Mouse (Mus musculus): ENCODE data around the gene Nat8l.
"Not testable (repeated sequence)": the region's sequence is repeated elsewhere in the genome, so short reads cannot be mapped to it uniquely, and the experiment has no call there.

Nat8l gene

DNA sequence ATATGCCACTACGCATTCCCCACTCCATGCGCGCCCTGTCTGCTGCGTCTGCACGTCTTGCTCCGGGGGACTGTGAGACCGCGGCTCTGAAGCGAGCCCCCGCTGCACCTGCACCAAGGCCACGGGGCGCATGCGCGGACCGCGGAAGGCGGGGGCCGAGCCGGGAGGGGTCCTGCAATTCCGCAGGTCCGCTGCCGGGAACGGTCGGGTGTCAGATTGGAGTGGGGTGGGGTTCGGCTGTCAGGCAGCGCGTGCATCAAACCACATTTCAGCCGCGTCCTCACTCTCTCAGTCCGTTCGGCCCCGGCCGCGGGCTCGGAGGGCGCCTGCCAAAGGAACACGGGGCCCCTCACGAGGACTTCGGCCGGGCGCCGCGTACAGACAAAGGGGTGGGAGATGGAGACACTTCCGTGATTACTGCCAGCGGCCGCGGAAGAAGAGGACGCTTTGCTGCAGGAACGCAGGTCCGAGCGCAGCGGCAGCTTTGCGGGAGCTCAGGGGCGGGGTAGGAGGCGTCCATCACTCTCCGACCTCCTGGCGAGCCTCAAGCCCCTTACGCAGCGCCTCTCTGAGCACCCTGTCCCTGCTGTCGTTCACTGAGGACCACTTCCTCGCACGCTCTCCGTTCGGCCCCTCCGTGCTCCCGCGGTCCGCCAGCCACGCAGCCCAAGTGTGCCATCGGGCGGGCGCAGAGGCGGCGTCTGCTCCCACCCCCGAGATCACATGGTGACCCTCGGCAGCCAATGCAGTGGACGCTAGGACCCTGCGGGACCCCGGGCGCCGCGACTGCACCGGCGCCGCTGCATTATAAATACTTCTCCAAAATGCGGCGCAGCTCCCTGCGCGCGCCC is at the start of gene Nat8l:
Nat8l (plus strand) TSS at position 142 of the 851 bp plus-strand sequence.
- peak; percentile 88 for DNase-seq (ENCODE audit: low read depth, low spot score)

DNA sequence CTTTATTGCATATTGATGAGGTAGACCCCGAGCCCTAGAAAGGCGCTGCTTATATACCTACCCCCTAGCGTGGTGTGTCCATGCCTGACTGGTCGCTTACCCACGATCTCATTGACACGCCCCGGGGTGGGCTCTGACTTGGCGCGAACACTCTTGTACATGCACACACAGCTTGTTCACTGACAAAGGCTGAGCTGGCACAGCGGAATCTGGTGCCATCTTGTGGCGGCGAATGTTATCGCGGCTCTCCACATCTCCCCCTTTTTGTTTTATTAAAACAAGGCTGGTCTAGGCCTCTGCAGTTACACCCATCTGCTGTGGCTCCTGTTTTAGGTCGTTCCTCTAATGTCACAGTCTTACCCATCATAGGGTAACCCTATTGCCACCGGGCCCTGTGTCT is 48.7 kb upstream of the Nat8l start:
- not testable (repeated sequence) for DNase-seq (ENCODE audit: low read depth, low spot score)

DNA sequence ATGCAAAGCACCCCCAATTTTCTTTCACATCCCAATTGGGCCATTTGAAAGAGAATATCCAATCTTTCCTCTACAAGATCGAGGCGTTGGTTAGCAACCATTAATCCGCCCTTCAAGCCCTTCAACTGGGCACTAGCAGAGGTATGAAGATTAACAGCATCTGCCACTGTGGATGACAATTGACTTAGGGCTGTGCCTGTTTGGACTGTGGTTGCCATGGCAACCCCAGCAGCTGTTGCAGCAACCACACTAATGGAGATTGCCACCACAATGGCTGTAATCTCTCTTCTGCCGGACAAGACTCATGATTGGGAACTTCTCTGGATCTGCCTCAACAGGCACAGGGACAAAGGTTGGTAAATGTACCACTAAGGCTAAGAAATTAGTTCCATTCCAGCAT is 47.5 kb upstream of the Nat8l start:
- DNase-seq (ENCODE audit: low read depth, low spot score), result peak; percentile 77

DNA sequence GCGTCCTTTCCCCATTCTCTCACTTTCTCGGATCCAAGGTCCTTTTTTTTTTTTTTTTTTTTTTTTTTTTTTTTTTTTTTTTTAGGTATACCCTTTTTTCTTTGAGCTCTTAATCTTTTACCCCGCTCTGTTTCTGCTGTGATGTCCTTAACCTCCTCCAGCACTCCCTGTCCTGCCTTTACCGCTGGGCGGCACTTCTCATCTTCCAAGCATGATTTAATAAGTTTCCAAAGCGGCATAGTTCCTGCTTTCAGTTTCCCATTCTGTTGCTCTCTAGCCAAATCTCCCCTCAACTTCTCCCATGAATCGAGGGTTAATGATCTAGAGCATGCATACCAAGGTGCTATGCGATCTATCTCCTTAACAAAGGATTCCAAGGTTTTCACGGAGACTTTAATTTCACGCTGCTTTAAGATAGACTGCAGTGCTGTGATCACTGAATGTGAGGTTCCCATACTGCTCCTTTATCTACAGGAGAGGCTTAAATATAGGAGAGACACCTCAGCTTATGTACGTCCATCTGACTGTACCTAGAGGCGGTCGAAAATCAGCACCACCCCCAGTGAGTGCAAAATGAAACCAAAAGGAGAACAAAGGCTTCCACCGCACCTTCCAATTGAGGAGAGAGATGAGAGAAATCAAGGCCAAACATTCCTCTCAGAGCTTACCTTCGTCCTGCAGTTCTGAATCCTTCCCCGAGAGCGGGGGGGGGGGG is 42.2 kb upstream of the Nat8l start:
- no peak for DNase-seq (ENCODE audit: low read depth, low spot score)

DNA sequence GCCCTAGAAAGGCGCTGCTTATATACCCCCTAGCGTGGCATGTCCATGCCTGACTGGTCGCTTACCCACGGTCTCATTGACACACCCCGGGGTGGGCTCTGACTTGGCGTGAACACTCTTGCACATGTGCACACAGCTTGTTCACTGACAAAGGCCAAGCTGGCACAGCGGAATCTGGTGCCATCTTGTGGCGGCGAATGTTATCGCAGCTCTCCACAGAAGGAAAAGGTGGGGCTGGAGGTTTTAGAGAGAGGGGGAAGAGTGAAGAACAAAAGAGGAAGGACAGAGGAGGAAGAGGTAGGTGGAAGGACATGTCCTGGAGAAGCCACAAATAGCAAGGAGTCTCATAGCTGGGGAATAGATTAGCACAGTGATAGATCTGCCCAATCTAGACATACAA is 41.4 kb upstream of the Nat8l start:
- DNase-seq (ENCODE audit: low read depth, low spot score), result peak; percentile 49

DNA sequence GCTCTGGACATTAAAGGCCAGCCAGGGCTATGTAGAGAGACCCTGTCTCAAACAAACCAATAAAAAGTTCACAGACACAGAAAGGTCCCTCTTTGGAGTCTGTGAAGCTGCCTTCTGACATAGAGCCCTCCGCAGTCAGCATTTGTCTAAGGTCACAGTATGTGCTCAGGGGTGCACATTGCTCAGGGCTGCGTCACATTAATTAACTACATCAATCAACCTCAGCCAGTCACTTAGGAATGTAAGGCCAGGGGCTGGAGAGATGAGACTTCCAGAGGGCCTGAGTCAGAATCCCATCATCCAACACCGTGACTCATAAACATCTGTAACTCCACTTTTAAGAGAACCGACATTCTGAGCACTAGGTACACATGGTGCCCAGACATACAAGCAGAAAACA is 39.9 kb upstream of the Nat8l start:
- peak; percentile 55 for DNase-seq (ENCODE audit: low read depth, low spot score)

DNA sequence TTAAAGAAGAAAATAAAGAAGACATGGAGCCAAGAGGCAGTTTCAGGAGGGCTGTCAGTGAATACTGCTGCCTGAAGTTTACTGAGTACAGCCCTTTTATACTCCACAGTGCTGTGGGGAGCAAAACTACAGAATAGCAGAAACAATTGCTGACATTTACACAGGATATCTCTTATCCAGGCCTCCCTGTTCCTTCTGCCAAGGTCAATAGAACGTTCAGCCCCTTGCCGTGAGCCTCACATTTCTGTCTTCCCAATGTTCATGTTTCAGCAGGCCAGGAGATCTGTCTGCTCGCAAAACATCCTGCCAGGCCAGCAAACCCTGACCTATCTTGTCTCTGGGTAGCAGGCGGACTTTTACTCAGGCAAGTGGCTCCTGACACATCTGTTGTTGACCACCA is 36.4 kb upstream of the Nat8l start:
- no peak for DNase-seq (ENCODE audit: low read depth, low spot score)

DNA sequence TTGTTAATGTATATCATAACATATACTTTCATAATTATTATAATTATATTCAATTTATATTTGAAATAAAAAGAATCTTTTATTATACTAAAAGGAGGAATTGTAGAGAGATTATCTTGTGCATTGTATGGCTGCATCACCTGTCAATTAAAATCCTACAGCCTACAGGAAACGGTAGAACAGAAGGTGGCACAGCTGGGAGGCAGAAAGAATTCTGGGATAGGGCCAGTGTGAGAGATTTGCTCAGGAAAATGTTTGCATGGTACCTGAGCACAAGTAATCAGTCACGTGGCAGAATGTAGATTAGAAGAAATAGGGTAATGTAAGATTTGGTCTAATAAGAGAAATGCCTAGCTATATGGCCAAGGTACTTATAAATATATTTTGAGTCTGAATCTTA is 21.0 kb upstream of the Nat8l start:
- no peak for DNase-seq (ENCODE audit: low read depth, low spot score)

DNA sequence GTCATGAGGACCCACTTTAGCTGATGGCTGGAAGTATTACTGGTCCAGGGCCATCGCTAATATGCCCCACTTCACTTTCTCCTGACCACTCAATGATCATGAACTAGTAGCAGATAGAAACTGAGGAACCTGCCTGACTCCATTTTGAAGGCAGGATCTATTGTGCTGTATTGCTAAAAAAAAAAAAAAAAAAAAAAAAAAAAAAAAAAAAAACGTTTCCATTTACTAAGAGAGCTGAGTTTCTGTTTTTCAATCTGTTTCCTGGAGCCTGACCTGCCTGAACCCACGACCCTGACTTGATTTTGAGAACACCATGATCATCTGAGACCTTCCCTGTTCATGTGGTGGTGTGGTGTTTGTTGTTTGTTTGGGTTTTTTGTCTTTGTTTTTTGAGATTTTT is 19.5 kb upstream of the Nat8l start:
- no peak for DNase-seq (ENCODE audit: low read depth, low spot score)

DNA sequence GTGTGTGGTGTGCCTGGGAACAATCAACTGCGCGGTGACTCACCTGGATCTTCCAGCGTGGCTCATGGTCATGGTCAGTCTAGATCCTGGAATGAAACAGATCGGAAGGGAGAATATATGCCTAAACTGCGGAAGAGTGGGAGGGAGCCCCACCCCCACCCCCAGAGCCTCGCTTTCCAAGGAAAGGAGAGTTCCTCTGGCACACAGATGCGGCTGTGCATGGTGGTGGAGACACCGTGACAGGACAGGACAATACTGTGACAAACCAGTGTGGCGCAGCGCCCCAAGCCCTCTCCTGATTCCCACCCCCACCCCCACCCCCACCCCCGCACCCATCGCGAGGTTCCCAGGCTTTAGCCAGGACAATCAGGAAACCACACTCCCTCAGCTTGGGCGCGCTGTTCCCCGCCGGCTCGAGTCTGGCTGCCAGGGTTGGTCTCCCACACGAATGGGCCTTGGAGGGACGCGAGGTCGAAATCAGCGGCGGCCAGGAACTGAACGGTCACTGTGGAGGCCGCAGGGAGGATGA is 13.0 kb upstream of the Nat8l start:
- no peak for DNase-seq (ENCODE audit: low read depth, low spot score)

DNA sequence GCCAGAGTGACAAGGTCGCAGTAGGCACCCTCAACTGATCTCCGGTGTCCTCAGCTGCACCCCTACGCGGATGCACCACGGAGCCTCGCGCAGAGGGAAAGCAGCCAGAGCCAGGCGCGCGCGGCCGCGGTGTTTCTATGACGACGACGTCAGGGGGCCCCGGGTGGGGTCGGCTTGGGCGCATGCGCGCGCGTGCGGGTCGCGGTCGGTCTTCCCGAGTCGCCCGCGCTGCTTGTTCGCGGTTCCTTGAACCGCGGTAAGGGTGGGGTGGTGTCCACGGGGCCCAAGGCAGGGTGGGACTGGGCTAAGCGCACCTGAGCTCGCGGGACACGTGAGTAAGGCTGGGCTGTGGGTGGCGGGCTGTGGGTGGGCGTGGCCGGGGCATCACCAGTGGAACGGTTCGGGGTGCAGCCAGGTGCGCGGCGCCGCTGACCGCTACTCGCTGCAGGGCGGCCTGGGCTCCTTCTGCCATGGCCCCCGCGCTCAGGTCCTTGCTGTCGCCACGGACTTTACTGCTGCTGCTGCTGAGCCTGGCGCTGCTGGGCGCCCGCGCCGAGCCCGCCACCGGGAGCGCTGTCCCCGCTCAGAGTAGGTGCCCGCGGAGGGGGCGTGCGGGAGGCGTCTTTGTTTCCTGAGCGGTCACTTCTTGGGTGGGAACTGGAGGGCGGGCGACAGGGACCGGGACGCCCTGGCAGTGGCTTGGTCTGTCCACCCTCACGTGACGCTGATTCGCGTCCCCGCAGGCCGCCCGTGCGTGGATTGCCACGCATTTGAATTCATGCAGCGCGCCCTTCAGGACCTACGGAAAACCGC is 12.3 kb upstream of the Nat8l start, which contains the start of gene Gm1673:
Gm1673 (plus strand) TSS at position 125 of the 813 bp plus-strand sequence.
- DNase-seq (ENCODE audit: low read depth, low spot score), result peak; percentile 91

DNA sequence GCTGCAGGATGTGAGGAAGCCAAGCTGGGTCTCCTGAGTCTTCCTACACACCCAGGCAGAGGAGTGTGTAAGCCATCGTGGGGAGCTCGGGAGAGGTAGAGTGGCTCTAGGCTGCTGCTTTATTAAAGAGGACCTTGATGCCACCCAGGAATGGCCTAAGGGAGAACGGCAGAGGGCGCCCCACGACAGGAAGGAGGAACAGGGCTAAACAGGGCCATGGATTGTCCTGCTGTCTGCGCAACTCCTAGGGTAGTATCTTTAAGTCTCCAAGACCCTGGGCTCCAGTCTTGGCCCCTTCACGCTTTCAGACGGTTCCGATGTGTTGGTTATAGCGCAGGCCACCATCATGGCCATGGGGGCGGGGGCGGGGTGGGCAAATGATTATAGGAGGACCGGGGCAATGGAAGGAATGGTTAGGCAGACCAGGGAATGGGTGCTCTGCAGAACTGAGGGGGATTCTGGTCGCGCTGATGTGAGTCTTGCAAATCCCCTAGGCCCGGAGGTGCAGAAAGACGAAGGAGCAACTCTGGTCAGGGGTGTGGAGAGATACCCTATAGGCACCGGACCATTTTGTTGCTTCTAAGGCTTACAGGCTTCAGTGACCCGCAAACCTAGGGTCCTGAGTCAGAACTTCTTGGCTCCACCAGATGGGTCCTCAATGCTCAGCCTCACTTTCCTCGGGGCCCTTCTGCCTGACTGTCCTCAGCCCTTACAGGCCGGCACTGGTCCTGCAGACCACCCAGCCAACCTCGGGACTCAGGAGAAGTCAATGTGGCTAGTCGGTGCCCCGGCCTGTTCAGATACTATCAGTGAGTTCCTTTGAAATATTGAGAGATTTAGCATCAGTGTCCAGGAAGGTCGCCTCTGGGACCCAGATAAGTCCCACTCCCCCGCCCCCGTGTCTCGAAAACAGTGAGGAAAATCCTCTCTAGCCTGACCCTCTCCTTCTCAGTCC is 836 bp upstream of the Nat8l start:
- peak; percentile 37 for DNase-seq (ENCODE audit: low read depth, low spot score)

DNA sequence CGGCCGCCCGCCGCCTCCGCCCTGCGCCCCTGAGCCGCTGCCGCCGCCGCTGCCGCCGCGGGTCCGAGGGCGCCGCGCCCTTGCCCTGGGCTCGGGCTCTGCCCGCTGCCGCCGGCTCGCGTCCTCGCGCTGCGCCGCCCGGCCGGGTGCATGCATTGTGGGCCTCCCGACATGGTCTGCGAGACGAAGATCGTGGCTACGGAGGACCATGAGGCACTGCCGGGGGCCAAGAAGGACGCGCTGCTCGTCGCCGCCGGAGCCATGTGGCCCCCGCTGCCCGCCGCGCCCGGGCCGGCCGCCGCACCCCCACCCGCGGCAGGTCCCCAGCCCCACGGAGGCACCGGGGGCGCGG is 886 bp downstream of the Nat8l start:
- DNase-seq (ENCODE audit: low read depth, low spot score), result no peak

DNA sequence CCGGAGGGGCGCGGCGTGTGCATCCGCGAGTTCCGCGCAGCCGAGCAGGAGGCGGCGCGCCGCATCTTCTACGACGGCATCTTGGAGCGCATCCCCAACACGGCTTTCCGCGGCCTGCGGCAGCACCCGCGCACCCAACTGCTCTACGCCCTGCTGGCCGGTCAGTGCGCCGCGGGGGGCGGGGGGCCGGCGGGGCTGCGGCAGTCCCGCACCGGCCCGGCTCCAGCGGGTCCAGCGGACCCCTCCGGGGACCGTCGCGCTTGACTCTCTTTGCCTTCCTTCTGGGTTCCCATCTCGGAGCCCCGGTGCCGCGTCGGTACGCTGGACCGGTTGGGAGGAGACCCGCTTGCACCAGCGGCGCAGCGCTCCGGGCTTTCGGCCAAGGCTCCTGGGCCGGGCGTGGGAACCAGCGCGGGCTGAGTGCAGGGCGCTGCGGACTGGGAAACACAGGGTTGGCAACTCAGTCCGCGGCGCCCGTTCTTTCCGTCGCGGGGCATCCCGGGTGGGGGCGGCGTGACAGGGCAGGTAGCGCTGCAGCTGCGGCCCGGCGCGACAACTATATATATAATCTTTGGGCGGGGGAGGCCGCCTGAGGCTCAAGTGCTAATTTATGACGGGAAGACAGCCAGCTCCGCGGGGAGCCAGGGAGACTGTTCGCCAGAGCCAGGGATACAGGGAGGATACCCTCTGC is 1.4 kb downstream of the Nat8l start:
- DNase-seq (ENCODE audit: low read depth, low spot score), result peak; percentile 39

DNA sequence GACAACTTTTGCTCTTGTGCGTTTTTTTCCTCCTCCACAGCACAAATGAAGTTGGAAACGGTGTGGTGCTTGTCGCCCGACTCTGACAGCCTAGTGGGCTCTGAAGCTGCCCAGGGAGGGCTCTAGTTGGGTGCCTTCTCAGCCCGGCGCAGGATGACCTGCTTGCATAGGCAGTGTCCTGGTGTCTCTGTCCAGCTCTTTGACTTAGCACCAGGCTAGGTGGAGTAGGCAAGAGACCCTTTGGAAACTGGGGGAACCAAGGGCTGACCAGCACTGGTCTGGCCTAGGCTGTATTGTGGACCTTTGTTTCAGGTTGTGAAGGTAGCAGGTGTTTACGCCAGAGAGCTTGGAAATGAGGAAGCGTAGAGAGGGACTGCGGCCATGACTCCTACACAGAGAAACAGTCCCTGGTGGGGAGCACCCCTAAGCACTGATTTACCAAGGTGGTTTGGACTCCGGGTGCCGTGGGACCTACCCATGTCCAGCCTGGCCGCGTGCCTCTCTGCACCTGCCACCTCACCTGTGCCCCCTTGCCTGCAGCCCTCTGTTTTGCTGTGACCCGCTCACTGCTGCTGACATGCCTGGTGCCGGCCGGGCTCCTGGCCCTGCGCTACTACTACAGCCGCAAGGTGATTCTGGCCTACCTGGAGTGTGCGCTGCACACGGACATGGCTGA is 2.2 kb downstream of the Nat8l start:
- no peak for DNase-seq (ENCODE audit: low read depth, low spot score)

DNA sequence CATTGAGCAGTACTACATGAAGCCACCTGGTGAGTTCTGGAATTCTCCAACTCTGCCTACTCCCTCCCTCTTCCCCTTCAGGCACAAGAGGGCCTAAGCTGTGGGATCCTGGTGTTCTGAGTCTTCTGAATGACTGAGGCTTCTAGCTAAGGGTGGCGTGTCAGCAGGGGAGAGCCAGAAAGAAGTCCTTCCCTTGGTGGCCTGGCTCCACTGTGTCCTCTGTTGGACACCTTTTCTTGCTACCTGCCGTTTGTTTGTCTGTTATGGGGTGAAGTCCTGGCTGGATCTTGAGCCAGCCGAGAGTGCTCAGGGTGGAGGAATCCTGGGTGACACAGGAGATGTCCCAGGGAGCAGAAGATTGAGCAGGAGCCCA is 2.7 kb downstream of the Nat8l start:
- no peak for DNase-seq (ENCODE audit: low read depth, low spot score)

DNA sequence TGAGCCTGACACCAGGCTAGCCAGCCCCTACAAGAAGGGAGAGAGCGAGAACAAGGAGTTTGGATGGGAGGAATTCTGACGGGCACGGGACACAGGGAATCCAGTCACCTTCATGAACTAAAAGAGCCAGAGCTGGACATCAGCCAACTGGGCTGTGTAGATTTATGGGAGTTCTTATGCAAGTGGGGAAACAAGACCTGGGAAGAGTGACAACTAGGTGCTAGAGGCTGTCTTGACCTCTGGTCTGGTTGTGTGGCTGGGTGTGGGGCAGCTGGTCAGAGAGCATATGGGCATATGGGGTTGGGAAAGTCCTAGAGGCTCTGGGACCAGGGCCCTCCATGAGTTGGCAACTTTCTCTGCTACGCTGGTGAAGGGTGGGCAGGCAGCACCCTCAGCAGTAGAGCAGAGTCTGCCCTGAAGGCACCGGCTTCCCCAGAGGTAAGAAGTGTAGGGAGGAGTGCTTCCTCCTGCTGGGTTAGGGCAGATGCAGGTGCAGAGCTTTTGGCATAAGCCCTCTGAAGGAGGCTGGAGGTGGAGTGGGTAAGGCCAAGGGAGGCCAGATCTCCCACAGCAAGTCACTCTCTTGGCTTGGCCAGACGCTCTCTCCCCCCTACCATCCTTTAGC is 3.8 kb downstream of the Nat8l start:
- no peak for DNase-seq (ENCODE audit: low read depth, low spot score)

DNA sequence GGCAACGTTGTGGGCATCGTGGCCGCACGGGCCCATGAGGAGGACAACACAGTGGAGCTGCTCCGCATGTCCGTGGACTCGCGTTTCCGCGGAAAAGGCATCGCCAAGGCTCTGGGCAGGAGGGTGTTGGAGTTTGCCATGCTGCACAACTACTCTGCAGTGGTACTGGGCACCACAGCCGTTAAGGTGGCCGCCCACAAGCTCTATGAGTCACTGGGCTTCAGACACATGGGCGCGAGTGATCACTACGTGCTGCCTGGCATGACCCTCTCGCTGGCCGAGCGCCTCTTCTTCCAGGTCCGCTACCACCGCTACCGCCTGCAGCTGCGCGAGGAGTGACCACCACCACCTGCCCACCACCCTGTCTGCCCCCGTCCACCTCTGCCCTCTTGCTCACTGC is 5.0 kb downstream of the Nat8l start:
- no peak for DNase-seq (ENCODE audit: low read depth, low spot score)

DNA sequence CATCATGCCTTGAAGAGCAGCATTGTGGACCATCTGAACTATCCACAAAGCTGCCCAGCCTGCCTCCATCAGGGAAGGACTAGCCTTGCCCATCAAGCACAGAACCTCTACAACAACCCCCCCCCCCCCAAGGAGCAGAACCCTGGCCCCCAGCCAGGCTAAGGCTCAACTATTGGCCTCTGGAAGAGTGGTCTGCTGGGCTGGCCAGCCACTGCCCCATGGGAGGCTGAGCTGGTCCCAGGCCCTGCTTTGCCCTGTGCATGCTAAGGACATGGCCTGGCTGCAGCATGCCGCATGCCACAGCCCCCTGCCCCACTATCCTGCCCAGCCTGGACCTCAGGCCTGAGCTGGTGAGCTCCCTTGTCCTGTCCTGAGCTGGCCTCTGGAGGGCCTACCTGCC is 5.6 kb downstream of the Nat8l start:
- no peak for DNase-seq (ENCODE audit: low read depth, low spot score)

Data from mesoderm, embryonic 11.5 days (tissue).